Comparison of ENCODE assay signal across 15 mouse cellular contexts in genomic region chr4:62684351-62684750, GRCm38 (mm10).
DNase-seq lines count a peak whose midpoint lies in the region; TF ChIP-seq lines count a peak whose summit lies in the region.
"Had no signal": no experiment of that assay in that cellular context is flagged by ENCODE, and none has a peak within 500 bp of the region (broad histone marks: within the 10 kb centered on the region; RNA-seq: fewer than 3 reads in every experiment).

No protein-coding gene starts in this region.

- TF ChIP-seq CTCF in lung, adult 2 months (IDR thresholded peaks at IDR 0.05; ENCODE audit: insufficient read depth, low read length) = no peak

- 48% methylated on average over 3 of the region's 3 CpGs for whole genome bisulfite sequencing in lung, adult 2 months

- no peak overlapping the region for H3K4me3 ChIP-seq in lung, adult 2 months (replicated peaks; ENCODE audit: extremely low read depth, low read depth, low read length)
- H3K4me3 ChIP-seq: embryonic facial prominence, embryonic 13.5 days; midbrain, embryonic 12.5 days; neural tube, embryonic 12.5 days had no signal

- peak; percentile 14 for DNase-seq in cerebellum, adult 8-10 months
- no peak for DNase-seq in cerebellum, adult 11 months
- DNase-seq in lung, adult 18-20 months = peak; percentile 75 to 85
- no peak for DNase-seq in lung, adult 2 months
- peak; percentile 85 for DNase-seq in kidney, postnatal 10 days
- peak; percentile 76 to 85 for DNase-seq in lung, postnatal 4 days
- DNase-seq in layer of hippocampus, postnatal 36 days = no peak
- no peak for DNase-seq in urinary bladder, adult 2 months (ENCODE audit: low spot score)
- DNase-seq: adrenal gland, postnatal 36 days; cerebellum, adult 11-12 months; retina, postnatal 1 day; thymus, adult 18-20 months had no signal

- H3K4me1 ChIP-seq in lung, adult 2 months (ENCODE audit: control insufficient read depth, insufficient read depth, low read length) = peaks cover 13% of the 10 kb centered on the region

- TF ChIP-seq POLR2A in lung, adult 2 months (IDR thresholded peaks at IDR 0.05; ENCODE audit: borderline replicate concordance, extremely low read depth, low read depth, low read length) = no peak

Comparison
In these comparisons a context has a peak if more than half of its experiments do, and no peak if none do; other contexts are left out.
1. DNase-seq: peak in cerebellum, adult 8-10 months (single experiment), lung, adult 18-20 months (2 of 2), kidney, postnatal 10 days (single experiment) and lung, postnatal 4 days (2 of 2); none in cerebellum, adult 11 months (single experiment), lung, adult 2 months (single experiment), layer of hippocampus, postnatal 36 days (0 of 2) and urinary bladder, adult 2 months (single experiment).